Mouse (Mus musculus) forebrain, postnatal 0 days (tissue): ENCODE data around the gene Rgs8. TPM values are rescaled to one million over a fixed set of nuclear protein-coding genes. Genes with fewer than 3 reads are reported as not detected.

Source experiments
- ATAC-seq: fragments of 200-750 bp; cut with Nextera tagmentation; 2 replicates; pipeline ENCODE4 v1.8.0; 2017; ENCODE audit warnings: mild to moderate bottlenecking, moderate library complexity
- DNase-seq: peaks from one replicate; pipeline ENCODE4 v3.0.0-alpha.2; 2015
- H3K27ac ChIP-seq: fragments of 300-500 bp; sonication (generic); 2 replicates; pipeline ENCODE4 v1.5.1; 2014; ENCODE audit warnings: low read depth, mild to moderate bottlenecking, antibody characterized with exemption, low read length, moderate library complexity, mixed read lengths
- H3K27me3 ChIP-seq: fragments of 300-500 bp; sonication (generic); 2 replicates; pipeline ENCODE4 v1.6.1; 2014; ENCODE audit warnings: mild to moderate bottlenecking, low read length, mixed read lengths; ENCODE audit not compliant: insufficient read depth
- H3K36me3 ChIP-seq: fragments of 300-500 bp; sonication (generic); 2 replicates; pipeline ENCODE4 v1.6.1; 2014; ENCODE audit warnings: mild to moderate bottlenecking, moderate library complexity; ENCODE audit not compliant: insufficient read depth
- H3K4me1 ChIP-seq: fragments of 300-500 bp; sonication (generic); 2 replicates; pipeline ENCODE4 v1.6.1; 2014; ENCODE audit warnings: antibody characterized with exemption; ENCODE audit not compliant: insufficient read depth
- H3K4me2 ChIP-seq: fragments of 300-500 bp; sonication (generic); 2 replicates; pipeline ENCODE4 v1.6.1; 2014; ENCODE audit warnings: low read depth, mild to moderate bottlenecking, moderate library complexity
- H3K4me3 ChIP-seq: fragments of 300-500 bp; sonication (generic); 2 replicates; pipeline ENCODE4 v1.5.1; 2014; ENCODE audit warnings: low read depth, low read length, mixed read lengths
- H3K9ac ChIP-seq: fragments of 300-500 bp; sonication (generic); 2 replicates; pipeline ENCODE4 v1.6.1; 2014; ENCODE audit warnings: mild to moderate bottlenecking
- H3K9me3 ChIP-seq: fragments of 300-500 bp; sonication (generic); 2 replicates; pipeline ENCODE4 v1.6.1; 2016; ENCODE audit warnings: low read length
- CTCF ChIP-seq: sonication (generic); IDR thresholded peaks from 2 replicates; pipeline ENCODE4 v1.5.1; 2016; ENCODE audit warnings: antibody characterized with exemption, control low read depth, low read depth
- WGBS: fragments of 180-500 bp; shearing (Covaris S2); extraction: QIAGEN DNeasy Blood & Tissue Kit; methylation state at CpG from one replicate; pipeline ENCODE4 v1.1.7; 2014; 5-methylcytosine and 5-hydroxymethylcytosine counted together
- polyA plus RNA-seq: library from polyadenylated mRNA; unstranded; fragments of >200 nt; fragmentation: Nextera tagmentation; extraction: Ambion mirVana; gene quantifications from 2 replicates; pipeline ENCODE4 v1.2.1, GENCODE M21; 2015
- total RNA-seq: library from RNA; depleted of rRNA; stranded (reverse); fragments of >200 nt; gene quantifications from 2 replicates; pipeline ENCODE4 v1.2.3, GENCODE M21; 2014

Rgs8 gene
- total and polyA plus RNA-seq, 2 experiments from 2014 or later = 16.6 to 22.7 TPM

DNA sequence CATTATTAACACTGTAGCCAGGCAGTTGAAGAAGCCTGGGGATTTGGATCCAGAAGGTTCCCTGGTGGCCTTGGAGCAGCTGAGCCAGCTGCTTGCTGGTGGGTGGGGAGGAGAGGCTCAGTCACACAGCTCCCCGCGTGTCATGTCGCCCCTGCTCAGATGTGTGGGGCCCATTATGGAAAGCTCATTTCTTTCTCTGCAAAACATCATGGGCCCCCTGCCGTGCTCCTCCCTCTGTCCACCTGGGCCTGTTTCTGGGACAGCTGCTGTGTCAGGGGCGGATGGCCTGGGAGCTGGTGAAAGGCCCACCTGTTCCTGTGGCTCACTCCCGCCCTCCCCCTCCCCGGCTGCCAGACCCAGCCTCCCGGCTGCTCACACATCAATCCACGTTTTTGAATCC is 80.4 kb downstream of the Rgs8 start:
- Histone ChIP-seq H3K4me1 (peaks cover 7% of the 10 kb centered on the region), H3K4me2 (no peak overlapping the region), H3K27me3 (no peaks in the 10 kb centered on the region), H3K9ac (no peak overlapping the region), H3K27ac (no peak overlapping the region), H3K36me3 (no peaks in the 10 kb centered on the region), H3K9me3 (no peaks in the 10 kb centered on the region), H3K4me3 (no peak overlapping the region)
- no peak for TF ChIP-seq CTCF
- DNase-seq = no peak
- 37% methylated on average over 9 of the region's 9 CpGs for WGBS
- ATAC-seq = no peak

DNA sequence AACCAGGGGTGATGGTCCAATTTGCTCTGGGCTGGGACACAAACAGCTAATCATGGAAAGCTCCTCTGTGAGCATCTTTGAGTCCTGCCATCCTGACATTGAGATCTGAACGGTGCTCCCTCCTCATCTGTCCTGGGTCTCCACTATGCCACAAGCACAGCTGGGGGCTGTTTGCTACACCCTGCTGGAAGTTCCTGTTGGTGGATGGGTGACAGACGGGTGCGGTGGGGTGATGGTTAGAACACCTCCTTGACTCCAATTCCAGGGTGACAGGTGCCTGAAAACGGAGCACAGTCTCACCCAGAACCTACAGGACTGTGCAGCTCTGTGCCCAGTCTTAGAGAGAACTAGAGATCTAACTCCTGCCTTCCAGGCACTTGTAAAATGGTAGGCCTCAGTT is 82.0 kb downstream of the Rgs8 start:
- Histone ChIP-seq H3K4me1 (peaks cover 11% of the 10 kb centered on the region), H3K27me3 (no peaks in the 10 kb centered on the region), H3K4me3 (no peak overlapping the region), H3K9ac (no peak overlapping the region), H3K36me3 (no peaks in the 10 kb centered on the region), H3K27ac (no peak overlapping the region), H3K9me3 (no peaks in the 10 kb centered on the region), H3K4me2 (no peak overlapping the region)
- 89% methylated on average over 4 of the region's 4 CpGs for WGBS
- DNase-seq (no peak), ATAC-seq (no peak)
- TF ChIP-seq CTCF = no peak

DNA sequence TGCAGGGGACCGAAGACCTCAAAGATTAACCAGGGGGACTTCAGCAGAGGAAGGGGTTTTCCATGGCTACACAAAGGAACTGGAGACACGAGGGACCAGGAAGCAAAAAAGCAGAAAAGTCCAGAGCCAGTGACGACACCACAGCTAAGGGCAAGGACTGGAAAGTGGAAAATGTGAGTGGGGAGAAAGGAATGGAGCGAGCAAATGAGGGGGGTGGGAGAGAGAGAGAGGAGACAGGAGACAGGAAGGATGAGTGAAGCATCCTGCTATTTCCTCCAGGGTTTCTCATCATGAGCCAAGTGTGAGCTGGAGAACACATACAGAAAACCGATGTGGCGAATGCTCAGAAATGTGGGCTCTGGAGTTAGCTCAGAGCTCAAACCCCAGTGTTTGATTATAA is 83.3 kb downstream of the Rgs8 start:
- Histone ChIP-seq H3K36me3 (no peaks in the 10 kb centered on the region), H3K9me3 (no peaks in the 10 kb centered on the region), H3K27ac (peak overlapping the region; percentile 10; the same call in 1 of the 2 replicates), H3K27me3 (no peaks in the 10 kb centered on the region), H3K4me2 (no peak overlapping the region), H3K4me1 (peaks cover 13% of the 10 kb centered on the region), H3K9ac (no peak overlapping the region), H3K4me3 (no peak overlapping the region)
- DNase-seq (no peak), ATAC-seq (no peak)
- no peak for TF ChIP-seq CTCF
- 62% methylated on average over 6 of the region's 6 CpGs for WGBS

DNA sequence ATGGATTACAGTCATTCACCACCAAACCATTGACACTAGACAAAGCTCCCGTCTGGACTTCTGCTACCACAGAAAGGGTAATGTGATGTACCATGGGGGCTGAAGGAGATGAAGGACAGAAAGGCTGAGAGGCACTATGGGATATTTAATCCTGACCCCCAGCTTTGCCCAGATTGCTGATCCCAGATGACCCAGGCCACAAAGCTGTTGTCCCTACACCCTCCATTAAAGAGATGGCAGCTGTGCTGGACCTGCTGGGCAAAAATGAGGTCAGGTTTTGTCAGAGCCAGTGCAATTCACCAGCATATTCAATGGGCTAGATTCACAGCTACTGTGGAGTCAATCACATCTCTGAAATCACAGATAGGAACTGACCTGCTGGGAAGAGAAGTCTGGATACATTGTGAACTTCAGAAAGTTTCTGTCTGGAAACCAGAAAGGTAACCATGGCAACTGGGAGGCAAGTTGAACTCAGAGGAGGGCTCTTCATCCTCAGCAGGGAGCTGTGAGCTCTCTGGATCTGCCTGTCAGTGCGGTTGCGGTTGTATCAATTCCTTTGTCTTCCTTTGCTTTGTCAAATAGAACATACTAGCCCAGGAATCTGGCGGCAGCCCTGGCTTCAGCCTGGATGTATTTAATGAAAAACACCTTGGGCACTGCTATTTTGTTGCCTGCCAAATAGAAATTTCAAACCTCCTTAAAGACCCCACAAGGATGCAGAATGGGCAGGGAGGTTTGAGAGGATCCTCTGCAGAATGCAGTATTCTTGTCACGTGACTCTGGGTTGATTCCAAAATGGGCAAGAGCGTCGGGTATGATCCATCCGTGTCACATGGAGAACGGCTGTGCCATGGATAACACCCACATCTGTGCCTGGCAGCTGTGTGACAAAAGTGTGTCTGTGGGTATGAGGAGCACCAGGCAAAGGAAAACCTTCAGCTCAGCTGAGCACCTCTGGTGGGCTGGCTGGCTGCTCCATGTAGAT is 84.6 kb downstream of the Rgs8 start:
- no peaks in the 10 kb centered on the region for H3K9me3 ChIP-seq
- H3K36me3 ChIP-seq = no peaks in the 10 kb centered on the region
- TF ChIP-seq CTCF = no peak
- peaks cover 16% of the 10 kb centered on the region for H3K4me1 ChIP-seq
- no peak overlapping the region for H3K4me3 ChIP-seq
- H3K27me3 ChIP-seq = no peaks in the 10 kb centered on the region
- no peak overlapping the region for H3K9ac ChIP-seq
- DNase-seq (peak; percentile 75), ATAC-seq (peak; percentile 75)
- peak overlapping the region; percentile 76 for H3K27ac ChIP-seq
- H3K4me2 ChIP-seq = no peak overlapping the region
- 14% methylated on average over 9 of the region's 9 CpGs for WGBS

DNA sequence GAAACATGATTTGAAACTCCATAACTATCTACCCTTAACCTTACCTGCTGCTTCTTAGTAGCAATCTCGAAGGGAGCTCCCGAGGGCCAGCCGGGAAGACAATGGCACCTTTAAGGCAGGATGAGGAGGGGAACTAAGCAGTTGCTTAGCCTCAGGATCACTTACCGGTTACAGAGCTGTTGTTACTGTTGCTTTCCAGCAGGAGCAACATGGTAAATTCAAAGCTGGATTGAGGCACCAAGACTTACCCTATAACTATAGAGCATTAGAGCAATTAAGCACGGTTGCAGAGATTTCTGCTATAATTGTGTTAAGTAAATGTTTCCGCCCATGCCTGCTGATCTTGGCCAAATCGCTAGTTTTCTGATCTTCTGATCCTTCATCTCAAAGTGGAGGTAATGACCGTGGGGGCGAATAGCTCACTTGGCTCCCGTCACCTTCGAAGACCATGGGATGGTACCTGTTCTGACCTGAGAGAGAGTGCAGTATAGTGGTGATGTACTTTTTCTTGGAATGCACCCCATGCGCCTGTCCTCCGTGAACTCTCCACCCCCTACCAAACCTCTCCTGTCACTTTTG is 86.7 kb downstream of the Rgs8 start:
- peak; percentile 21; the same call in 1 of the 2 replicates for TF ChIP-seq CTCF
- no peak overlapping the region for H3K27ac ChIP-seq
- peak overlapping the region; percentile 52 for H3K4me3 ChIP-seq
- H3K36me3 ChIP-seq = no peaks in the 10 kb centered on the region
- 15% methylated on average over 13 of the region's 13 CpGs for WGBS
- H3K4me1 ChIP-seq = peaks cover 16% of the 10 kb centered on the region
- ATAC-seq = no peak
- H3K9ac ChIP-seq = no peak overlapping the region
- no peak for DNase-seq
- no peaks in the 10 kb centered on the region for H3K27me3 ChIP-seq
- H3K9me3 ChIP-seq = no peaks in the 10 kb centered on the region
- H3K4me2 ChIP-seq = peak overlapping the region; percentile 89

DNA sequence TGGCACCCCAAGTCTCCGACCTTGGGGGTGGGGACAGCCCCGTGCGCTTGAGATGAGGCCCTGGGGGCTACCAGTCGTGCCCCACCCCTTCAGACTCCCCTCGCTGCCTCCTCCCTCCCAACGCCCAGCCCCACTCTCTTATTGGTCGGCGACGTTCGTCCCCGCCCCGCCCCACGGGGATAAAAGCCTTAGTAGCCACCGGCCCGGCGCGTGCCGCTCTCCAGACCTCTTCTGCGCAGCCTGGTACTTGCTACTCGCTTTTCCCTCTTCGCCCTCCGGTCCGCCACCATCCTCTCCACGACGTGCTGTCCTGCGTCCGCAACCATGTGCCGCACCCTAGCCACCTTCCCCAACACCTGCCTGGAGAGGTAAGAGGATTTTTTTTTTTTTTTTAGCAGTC is 87.3 kb downstream of the Rgs8 start, which contains the start of gene Rgs16:
Gene Rgs16 (plus strand): TSS at position 205 of the 400 bp plus-strand sequence.
- Histone ChIP-seq H3K4me1 (peaks cover 16% of the 10 kb centered on the region), H3K36me3 (no peaks in the 10 kb centered on the region), H3K9ac (peak within 1 kb of the TSS; percentile 56), H3K27me3 (no peaks in the 10 kb centered on the region), H3K4me3 (peak within 1 kb of the TSS; percentile 52), H3K4me2 (peak within 1 kb of the TSS; percentile 89), H3K9me3 (no peaks in the 10 kb centered on the region), H3K27ac (0 out of 2 replicates have a peak within 1 kb of the TSS, but pooled peaks have one; percentile 5)
- 0% methylated on average over 28 of the region's 28 CpGs for WGBS
- DNase-seq = peak; percentile 81
- no peak for TF ChIP-seq CTCF
- peak; percentile 73 for ATAC-seq

DNA sequence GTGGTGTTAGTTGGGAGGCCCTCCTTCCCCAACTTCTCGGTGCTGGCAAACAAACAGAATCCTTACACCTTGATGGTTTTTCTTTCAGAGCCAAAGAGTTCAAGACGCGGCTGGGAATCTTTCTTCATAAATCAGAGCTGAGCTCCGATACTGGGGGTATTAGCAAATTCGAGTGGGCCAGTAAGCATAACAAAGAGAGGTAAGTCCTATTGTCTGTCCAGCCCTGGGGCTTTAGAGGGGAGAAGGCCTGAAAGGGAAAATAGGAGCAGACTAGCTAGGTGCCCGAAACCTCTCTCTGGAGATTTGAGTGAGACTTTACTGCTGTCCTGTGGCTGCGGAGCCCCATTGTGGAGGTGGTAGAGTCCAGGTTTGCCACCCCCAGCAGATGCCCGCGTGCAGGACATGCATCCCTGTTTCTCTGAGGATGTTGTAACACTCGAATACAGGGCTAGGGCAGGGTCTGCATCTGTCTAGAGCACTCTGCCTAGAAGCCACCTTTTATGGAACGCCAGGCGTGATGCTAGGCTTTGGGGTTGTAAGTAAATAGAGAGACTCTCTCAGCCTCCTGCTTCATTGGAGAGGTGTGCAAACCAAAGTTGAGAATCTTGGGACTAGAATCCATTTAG is 88.1 kb downstream of the Rgs8 start:
- H3K9ac ChIP-seq = peak overlapping the region; percentile 56
- TF ChIP-seq CTCF = no peak
- H3K9me3 ChIP-seq = no peaks in the 10 kb centered on the region
- peak overlapping the region; percentile 89 for H3K4me2 ChIP-seq
- H3K4me3 ChIP-seq = peak overlapping the region; percentile 52
- 0 out of 2 replicates have a peak overlapping the region, but pooled peaks have one; percentile 5 for H3K27ac ChIP-seq
- ATAC-seq (no peak), DNase-seq (no peak)
- no peaks in the 10 kb centered on the region for H3K27me3 ChIP-seq
- no peaks in the 10 kb centered on the region for H3K36me3 ChIP-seq
- 26% methylated on average over 12 of the region's 12 CpGs for WGBS
- H3K4me1 ChIP-seq = peaks cover 16% of the 10 kb centered on the region
